Mouse (Mus musculus) adrenal gland, adult 18-20 months (tissue): ENCODE data around the gene BC037034. TPM values are rescaled to one million over a fixed set of nuclear protein-coding genes. Genes with fewer than 3 reads are reported as not detected.

Experiments used
- DNase-seq, 2 experiments: peaks; one replicate each; pipeline ENCODE4 v3.0.0; 2021 to 2022; ENCODE audit warnings: low spot score in 2 of 2
- long read RNA-seq, 2 experiments: library from polyadenylated mRNA; stranded (forward); transcript quantifications; one replicate each; pipeline ENCODE4 v2.0.0; 2021
- total RNA-seq, 2 experiments: library from RNA; stranded (reverse); gene quantifications; 1 replicate in 1 of 2; 2 replicates in 1 of 2; pipeline ENCODE4 v1.2.3; 2021

BC037034 gene
- 10 to 100 TPM; 27.7 to 30.1 TPM for total RNA-seq
- long read RNA-seq, experiment 1, partial matches to known transcripts: 6 of 17 reads
- long read RNA-seq, experiment 1, other reads (novel, unspliced or antisense): 6 of 17 reads
- long read RNA-seq, experiment 2, partial matches to known transcripts: 8 of 25 reads
- long read RNA-seq, experiment 2, other reads (novel, unspliced or antisense): 12 of 25 reads

DNA sequence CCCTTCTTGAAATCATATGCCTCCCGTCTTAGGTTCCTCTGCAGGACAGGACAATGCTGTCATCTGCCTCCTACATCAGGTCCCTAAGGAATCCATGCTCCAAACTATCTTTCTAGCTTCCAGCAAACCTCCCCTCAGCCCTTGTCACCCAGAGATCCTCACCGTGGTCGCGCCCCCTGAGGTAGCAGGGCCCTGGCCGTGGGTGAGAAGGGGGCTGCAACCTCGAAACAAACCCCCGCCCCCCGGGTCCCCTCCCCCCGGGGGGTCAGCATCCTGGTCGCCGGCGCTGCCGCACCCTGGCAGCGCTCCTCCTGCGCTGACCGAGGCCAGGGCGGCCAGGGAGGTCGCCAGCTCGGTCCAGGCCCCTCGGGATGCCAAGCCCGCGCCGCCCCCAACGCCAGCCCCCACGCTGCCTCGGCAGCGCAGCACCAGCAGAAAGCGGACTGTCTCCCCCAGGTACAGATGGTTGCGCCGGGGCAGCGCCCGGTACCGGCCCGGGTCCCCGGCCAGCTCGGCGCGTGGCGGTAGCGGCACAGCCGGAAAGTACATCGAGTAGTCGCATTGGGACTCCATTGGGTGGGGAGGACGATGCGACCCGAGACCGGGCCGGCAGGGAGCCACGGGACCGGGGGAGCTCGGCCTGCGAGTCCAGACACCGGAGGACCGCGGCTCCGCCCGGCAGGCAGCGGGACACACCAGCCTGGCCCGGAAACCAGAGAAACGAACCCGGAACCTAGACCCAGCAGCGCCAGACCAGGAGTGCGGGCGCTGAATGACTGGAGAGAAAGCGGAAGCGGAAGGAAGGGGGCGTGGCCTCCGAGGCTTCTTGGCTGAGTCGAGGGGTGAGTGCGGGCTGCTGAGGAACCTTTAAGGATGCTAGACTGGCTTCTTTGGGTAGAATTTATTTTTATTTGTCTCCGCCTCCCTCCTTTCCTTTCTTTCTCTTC is at the start of gene BC037034:
Gene BC037034, minus strand, starts transcription at position 774 of the 947 bp plus-strand sequence.
- DNase-seq: peak; percentile 89 to 91

DNA sequence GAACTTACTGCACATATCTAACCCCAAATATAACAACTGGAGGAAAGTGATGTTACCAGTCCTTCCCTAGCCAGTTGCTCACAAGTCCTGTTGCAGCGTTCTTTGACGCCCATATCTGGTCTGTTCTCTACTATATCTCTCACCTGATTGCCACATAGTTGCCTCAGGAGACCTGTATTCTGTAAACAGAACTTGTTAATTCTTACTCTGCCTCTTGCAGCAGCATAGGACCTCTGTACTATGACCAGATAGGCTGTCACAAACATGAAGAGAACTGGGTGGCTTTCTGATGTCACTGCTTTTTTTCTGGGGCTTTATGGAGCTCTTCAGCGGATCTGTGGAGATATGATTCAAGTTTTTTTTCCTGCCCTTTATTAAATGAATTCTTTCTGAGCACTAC is 49.0 kb upstream of the BC037034 start:
- DNase-seq: no peak

DNA sequence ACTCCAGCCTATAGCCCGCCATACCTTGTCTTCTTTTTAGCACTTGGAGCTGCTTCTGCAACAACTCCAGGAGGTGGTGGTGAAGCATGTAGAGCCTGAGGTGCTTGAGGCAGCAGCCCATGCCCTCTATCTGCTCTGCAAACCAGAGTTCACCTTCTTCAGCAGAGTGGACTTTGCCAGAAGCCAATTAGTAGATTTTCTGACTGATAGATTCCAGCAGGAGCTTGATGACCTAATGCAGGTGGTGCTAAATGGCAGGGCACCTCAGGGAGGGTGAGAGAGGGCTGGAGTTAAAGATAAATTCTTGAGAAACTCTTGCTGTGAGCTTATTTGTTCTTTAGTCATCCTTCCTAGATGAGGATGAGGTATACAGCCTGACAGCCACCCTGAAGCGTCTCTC is 35.8 kb upstream of the BC037034 start:
- no peak for DNase-seq

DNA sequence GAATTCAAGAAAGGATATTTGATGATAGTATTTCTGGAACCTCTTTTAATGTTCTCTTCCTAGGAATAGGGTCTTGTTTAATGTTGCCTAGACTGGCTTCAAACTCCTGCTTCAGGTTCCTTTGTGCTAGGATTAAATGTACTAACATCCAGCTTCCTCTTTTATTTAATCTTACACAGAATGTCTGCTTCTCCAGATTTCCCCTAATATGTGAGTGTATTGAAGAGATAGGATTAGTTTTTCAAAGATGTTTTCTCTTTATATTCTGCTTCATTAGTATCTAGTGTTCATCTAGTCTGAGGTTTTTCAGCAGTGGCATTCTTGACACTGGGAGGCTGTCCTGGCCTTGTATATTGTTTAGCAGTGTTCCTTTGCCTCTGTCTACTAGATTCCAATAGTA is 30.3 kb upstream of the BC037034 start:
- no peak for DNase-seq

DNA sequence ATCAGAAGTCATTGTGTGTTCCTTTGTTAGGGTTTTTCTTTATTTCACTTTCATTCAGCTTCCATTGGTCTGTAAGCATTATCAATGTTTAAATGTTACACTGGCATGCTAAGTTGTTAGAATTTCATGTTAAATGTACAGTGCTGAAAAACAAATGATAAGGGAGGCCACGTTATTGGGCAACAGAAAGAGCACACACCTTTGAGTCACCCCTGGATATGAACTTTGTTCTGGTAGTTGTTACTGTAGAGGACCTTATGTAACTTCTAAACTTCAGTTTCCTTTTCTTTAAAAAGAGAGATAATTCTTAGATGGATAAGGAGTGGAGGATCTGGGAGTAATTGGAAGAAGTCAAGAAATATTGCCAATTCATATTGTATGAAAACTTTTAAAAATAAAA is 27.8 kb upstream of the BC037034 start:
- no peak for DNase-seq

DNA sequence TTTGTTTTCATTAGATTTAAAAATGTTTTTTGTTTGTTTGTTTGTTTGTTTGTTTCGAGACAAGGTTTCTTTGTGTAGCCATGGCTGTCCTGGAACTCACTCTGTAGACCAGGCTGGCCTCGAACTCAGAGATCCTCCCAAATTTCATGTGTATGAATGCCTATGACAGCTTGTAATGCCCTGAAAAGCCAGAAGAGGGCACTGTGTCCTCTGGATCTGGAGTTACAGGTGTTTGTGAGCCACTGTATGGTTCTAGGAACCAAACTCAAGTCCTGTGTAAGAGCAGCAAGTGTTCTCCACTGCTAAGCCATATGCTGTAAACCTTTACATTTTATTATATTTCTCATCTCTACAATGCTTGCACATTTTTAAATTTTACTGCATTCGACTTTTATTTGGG is 24.0 kb upstream of the BC037034 start:
- DNase-seq: no peak

DNA sequence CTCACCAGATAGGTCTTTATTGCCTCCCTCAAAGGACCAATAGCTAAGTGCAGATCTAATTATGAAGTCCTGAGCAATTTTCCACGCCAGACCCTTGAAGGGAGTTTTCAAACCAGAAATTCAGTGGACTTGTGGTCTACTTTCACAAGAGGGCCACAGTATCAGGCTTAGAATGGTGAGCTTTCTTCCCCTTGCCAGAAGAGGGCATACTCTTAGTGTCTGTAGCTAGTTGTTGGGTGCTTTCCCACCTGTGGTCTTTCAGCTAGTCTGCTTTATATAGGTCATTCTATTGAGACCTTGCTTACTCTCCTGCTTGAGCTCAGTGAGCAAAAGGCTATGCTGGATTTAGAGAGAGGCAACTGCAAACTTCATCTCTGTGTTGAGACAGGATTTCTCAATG is 19.7 kb upstream of the BC037034 start:
- no peak for DNase-seq

DNA sequence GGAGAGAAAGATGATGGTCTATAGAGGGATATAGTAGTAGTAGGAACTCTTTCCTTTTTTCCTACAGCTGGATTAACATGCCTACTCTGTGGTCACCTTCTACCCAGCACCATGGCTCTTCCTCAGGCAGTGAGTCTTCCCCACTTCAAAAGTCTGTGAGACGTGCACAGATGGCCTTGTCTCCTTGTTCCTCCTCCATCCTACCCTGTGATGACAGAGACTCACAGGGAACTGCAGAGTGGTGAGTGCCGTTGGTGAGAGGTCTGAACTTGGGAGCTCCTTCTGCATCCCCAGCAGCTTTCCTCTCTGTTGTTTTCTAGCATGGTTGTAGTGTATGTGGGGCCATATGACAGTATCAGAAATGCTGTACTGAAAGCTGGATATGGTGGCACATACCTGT is 18.0 kb upstream of the BC037034 start:
- DNase-seq: no peak

DNA sequence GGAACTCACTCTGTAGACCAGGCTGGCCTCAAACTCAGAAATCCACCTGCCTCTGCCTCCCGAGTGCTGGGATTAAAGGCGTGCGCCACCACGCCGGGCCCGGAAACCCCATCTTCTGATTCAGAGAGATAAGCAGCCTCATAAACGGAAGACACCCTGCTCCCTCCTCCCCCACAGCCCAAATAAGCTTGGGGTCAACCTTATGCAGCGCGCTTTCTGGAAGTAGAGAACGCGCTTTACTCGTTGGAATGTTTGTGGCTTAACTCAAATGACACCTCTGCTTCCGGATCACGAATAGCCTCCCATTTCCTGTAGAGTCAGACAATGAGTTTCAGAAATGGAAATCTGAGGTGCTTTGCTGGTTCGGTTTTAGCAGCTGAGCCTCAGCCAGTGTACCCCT is 17.0 kb upstream of the BC037034 start:
- no peak for DNase-seq

DNA sequence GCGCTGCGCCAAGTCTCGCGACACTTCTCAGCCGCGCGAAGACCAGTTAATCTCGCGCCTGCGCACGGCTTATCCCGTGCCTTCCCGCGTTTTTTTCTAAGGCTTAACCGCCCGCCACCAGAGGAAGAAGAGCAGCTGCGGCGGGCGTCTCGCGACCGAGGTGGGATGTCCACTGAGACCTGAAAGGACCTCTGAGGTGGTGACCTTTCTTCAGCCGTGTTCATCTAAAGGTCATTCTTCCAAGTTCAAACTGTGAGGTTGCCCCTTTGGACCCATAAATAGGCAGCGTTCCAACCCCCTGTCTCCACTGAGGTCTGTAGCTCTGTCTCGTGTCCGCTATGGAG is 16.6 kb upstream of the BC037034 start:
- no peak for DNase-seq

DNA sequence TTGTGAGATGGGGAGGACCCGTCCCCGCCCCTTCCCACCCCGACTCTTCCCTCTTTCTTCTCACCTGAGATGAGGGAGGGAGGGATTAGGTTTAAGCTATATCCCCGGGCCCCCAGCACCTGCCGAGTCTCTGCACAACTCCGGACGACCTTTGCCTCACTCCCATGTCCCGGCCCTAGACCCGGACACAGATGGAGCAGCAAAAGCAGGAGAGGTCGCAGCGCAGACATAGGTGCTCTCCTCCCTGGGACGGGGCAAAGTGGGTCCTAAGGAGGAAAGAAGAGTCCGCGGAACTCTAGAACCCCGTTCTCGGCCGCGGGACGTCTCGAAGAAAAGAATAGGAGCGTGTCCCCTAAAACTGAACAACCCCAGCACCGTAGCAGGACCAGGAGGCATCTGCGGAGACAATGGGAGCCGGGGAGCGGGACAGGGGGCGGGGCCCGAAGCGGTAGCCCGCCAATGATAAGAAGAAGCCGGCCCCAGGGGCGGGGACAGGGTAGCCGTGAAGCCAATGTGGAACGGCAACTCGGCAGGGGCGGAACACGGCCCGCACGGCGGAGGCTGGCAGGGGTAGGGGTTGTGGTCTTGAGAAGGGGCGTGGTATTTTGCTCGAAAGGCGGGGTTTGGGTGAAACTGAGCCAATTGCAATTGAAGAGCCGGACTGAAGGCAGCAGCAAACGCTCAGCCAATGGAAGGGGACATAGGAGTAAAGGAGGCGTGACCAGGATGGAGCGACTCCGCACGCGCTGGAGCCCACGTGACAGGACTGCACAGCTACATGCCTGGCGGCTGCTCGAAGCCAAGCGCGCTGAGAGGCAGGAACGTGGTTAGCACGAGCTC is 16.0 kb upstream of the BC037034 start, which contains the start of the genes Gm43720, Gpc2 and Stag3:
Gene Gm43720, minus strand, starts transcription at position 374 of the 840 bp plus-strand sequence.
Gene Gpc2, minus strand, starts transcription at position 421 of the 840 bp plus-strand sequence.
Gene Stag3, plus strand, starts transcription at position 656 of the 840 bp plus-strand sequence.
- DNase-seq: peak; percentile 67 to 74

DNA sequence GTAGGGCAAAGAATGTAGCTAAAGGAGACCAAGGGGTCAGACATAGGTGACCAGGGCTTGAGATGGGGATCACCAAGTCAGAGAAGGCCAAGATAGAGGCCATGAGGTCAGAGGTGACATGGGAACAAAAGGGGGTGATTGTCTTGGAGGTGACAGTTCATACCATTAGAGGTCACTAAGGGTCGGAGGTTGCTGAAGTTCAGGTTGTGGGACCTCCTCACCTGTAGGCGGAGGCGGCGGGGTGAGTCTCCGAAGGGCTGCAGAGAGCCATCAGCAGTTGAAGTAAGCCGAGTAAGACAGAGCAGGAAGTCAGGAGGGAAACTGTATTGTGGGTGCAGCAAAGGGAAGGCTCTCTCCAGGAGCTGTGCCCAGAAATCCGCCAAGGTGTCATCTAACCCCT is 14.2 kb upstream of the BC037034 start:
- no peak for DNase-seq

DNA sequence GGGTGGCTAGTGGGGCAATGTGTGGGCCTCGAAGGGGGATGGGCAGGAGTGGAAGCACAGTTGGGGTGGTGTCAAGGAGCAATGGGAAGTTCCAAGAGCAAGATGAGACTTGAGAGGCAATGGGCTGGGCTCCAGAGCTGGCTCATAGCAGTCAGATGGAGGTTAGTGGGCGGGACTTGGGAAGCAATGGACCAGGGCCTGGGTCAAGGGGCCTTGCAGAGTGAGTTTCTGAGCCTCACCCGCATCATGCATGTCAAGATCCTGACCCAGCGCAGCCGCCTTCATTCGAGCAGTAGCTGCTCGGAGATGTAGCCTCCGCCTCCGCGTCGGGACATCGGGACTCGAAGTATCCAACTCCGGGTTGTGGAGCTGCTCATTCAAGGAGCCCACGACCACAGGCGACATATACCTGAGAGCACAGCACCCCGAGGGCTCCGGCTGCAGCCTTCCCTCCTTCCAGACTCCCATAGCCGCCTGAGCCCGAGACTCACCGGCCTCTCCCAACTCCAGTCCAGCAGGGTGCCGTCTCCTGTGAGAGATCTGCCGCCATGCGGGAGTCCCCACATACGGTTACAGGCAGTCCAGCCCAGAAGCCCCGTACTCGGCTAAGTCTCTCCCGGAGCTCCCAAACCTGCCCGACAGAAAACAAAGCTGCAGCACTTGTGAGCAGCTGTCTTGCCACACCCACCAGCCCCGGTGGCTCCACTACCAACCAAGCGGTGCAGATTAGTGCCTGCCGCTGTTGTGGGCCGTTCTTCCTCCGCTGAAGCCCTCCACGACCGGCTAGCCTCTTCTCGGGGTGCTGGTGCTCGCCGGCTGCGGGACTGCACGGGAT is 11.6 kb upstream of the BC037034 start:
- DNase-seq: no peak

DNA sequence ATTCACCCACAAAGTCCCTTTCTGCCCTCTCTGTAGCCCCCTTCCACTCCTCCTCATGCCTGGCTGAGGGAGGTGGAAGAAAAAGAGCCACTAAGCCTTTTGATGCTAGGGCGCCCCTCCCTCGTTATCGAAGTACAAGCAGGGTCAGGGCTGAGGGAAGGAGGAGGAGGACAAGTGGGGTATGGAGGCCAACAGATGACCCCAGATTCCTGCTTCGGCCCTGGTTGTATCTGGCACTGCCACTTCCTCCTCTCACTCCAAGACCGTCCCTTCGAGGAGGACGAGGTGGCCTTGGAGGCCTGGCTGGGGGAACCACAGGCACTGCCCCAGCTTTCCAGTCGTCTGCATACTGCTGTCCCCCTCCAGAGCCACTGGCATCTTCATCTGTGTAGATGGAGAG is 10.4 kb upstream of the BC037034 start:
- no peak for DNase-seq

DNA sequence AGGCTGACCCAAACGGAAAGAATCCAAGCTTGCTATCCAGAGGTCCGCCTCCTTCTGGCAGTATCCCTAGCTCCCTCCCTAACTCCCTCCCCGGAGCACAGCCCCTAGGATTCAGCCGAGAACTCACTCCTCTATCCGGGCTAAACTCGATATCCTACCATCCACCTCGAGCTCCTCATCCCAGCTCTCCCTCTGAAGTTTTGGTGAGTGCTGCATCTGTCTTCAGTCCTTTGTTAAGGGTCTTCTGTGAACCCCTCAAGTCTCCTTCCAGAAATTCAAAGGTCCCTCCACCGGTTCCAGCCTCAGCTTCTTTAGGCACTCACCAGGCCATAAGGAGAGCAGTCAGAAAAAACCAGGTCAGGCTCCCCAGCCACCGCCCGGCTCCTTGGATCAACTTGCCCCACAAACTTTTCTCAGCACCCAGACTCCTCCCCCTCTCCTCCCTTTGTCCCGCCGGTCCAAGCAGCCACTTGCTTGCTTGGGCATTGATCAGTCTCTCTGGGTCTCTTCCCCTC is 8.6 kb upstream of the BC037034 start, which contains the start of gene Gal3st4:
Gene Gal3st4, minus strand, starts transcription at position 432 of the 515 bp plus-strand sequence.
- DNase-seq: no peak

DNA sequence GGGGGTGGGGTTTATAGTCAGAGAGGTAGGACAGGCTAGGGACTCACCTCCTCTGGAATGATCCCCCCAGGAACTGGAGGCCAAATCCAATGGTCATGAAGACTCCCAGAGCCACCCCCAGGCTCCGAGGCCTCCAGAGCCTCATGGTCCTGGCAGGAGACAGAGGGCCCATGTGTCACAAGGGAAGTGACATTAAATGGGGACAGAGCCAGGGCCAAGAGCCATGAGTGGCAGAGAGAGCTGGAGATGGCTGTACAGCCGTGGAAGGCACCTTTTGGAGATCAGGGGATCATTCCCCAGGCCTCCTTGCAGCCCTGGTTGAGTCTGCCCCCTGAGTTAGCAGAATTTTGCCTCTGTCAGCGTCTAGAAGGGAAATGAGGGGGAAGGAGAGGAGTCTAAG is 7.4 kb upstream of the BC037034 start:
- DNase-seq: no peak

DNA sequence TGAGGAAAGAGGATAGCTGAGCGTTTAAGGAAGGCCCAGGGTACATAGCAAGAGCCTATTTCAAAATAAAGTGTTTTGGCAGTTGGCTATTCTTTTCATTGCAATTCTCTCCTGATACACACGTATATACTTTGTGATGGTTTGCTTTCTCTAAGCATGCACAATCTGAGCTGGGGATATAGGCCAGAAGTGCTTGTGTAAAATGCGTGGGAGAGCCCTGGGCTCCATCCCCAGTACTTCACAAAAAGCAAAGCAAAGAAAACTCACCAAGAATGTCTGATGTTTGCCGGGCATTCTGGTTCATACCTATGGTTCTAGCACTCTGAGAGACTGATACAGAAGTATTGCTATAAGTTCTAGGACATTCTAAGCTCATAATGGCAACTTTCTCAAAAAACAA is 5.1 kb upstream of the BC037034 start:
- DNase-seq: no peak

DNA sequence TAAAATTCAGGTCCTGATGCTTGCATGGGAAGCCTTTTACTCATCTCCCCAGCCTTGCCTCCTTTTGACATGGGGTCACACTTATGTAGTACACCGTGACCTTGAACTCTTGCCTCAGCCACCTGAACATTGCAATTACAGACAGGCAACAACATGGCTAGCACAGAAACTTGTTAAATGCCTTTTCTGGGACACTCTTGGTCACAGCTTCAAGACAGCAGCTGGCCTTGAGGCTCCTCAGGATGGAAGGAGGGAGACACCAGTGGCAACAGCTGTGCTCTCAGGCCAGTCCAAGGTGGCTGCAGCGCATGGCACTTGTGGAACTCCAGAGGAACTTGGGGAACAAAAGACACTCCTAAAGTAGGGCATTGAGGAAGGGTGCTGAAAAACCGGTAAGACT is 3.3 kb upstream of the BC037034 start:
- DNase-seq: no peak

DNA sequence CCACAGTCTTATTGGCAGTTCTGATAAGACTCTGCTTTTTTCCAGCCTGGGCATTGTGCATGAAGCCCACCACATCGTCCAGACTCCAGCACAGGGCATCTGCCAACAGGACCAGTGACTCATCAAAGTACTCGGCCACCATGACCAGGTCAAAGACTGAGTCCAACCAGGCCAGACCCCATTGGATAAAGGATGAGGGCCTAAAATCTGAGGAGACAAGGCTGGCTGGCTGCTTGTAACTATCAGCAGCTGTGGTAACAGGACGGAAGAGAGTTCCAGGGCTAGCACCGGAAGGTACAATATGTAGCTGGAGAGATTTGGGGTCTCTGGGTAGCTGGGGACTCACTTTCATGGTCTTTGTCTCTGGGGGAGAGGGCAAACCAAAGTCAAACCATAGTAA is 1.9 kb upstream of the BC037034 start:
- DNase-seq: peak in 1 of 2 experiments; percentile 0

DNA sequence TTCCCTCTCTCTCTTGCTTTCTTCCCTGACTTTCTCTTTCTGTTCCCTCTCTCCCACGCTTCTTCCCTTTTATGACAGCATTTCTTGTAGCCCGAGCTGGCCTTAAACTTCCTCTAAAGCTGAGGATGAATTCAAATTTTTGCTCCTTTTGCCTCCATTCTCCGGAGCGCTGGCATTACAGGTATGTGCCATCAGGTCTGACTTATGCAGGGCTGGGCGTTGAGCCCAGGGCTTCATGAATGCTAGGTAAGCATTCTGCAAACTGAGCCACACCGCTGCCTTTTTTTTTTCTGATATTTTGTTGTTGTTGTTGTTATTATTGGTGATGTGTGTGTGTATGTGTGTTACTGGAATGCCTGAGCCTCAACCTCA is 360 bp upstream of the BC037034 start:
- DNase-seq: no peak
